Mouse (Mus musculus): ENCODE results near the gene Fbxl16.

GRCm38 (mm10) chr17:25867509-25867835, 58.6 kb downstream of the Fbxl16 start:
- TF ChIP-seq CTCF (IDR thresholded peaks at IDR 0.05; ENCODE audit: low read depth, low read length) (no peak), TAL1 (conservative IDR thresholded peaks at IDR 0.05; ENCODE audit: low read depth, low read length) (no peak), GATA1 (IDR thresholded peaks at IDR 0.05; ENCODE audit: borderline replicate concordance, low read length) (no peak), GATA2 (IDR thresholded peaks at IDR 0.05; ENCODE audit: borderline replicate concordance, low read depth, low read length) (no peak), POLR2AphosphoS5 (IDR thresholded peaks at IDR 0.05; ENCODE audit: insufficient replicate concordance, low read depth, low read length) (no peak)
